Comparison of ENCODE assay signal across 18 mouse cellular contexts in genomic region chr16:10682521-10682920, GRCm38 (mm10).
"Had no signal": no experiment of that assay in that cellular context is flagged by ENCODE, and none has a peak within 500 bp of the region (broad histone marks: within the 10 kb centered on the region; RNA-seq: fewer than 3 reads in every experiment).

No protein-coding gene starts in this region.

- DNase-seq: lung, adult 18-20 months; lung, embryonic 14.5 days; lung, postnatal 10 days; lung, postnatal 4 days; midbrain, embryonic 14.5 days; retina, postnatal 1 day; right cerebral cortex, adult 18-20 months; right cerebral cortex, postnatal 25 days; right cerebral cortex, postnatal 4 days; spleen, adult 18-20 months had no signal

- ATAC-seq: liver, embryonic 12.5 days; midbrain, embryonic 16.5 days had no signal

- H3K4me2 ChIP-seq: liver, embryonic 12.5 days; lung, embryonic 14.5 days; midbrain, embryonic 12.5 days; neural tube, embryonic 13.5 days; neural tube, embryonic 15.5 days had no signal

- H3K4me1 ChIP-seq: liver, embryonic 12.5 days; midbrain, embryonic 10.5 days; midbrain, embryonic 12.5 days; neural tube, embryonic 13.5 days; neural tube, embryonic 15.5 days had no signal

- H3K27me3 ChIP-seq: liver, embryonic 12.5 days; midbrain, embryonic 12.5 days; neural tube, embryonic 13.5 days; neural tube, embryonic 15.5 days had no signal

- H3K27ac ChIP-seq: liver, embryonic 12.5 days; liver, embryonic 14.5 days; midbrain, embryonic 10.5 days; midbrain, embryonic 12.5 days; neural tube, embryonic 13.5 days; neural tube, embryonic 15.5 days had no signal

- H3K36me3 ChIP-seq: liver, embryonic 12.5 days; midbrain, embryonic 10.5 days; midbrain, embryonic 12.5 days; neural tube, embryonic 13.5 days; neural tube, embryonic 15.5 days had no signal

- H3K9ac ChIP-seq: liver, embryonic 12.5 days; liver, embryonic 14.5 days; lung, embryonic 14.5 days; midbrain, embryonic 12.5 days; neural tube, embryonic 13.5 days; neural tube, embryonic 15.5 days had no signal

- H3K4me3 ChIP-seq: liver, embryonic 12.5 days; midbrain, embryonic 10.5 days; midbrain, embryonic 12.5 days; myocyte; neural tube, embryonic 13.5 days; neural tube, embryonic 15.5 days had no signal

- H3K9me3 ChIP-seq: liver, embryonic 12.5 days; midbrain, embryonic 10.5 days; midbrain, embryonic 12.5 days; neural tube, embryonic 13.5 days; neural tube, embryonic 15.5 days had no signal
